Mouse (Mus musculus) CD8-positive naive resting alpha-beta T cell, adult 57 days (primary cell): Measurements from ENCODE around the gene Gm11239. TPM values are rescaled to one million over a fixed set of nuclear protein-coding genes. Genes with fewer than 3 reads are reported as not detected.

Experiments used
- total RNA-seq: library from RNA; stranded (reverse); gene quantifications from one replicate; pipeline ENCODE4 v1.2.4, GENCODE M21; 2023

Gene Gm11239
- total RNA-seq: not detected

GRCm38 (mm10) chr4:73668054-73668453 is at the start of gene Gm11239:
TSS of gene Gm11239 (plus strand) at chr4:73668354.

GRCm38 (mm10) chr4:73622684-73623083 is 45.5 kb upstream of the Gm11239 start, which contains the start of gene Gm11237:
TSS of gene Gm11237 (plus strand) at chr4:73622984.

GRCm38 (mm10) chr4:73637821-73638220 is 30.3 kb upstream of the Gm11239 start, which contains the start of gene Gm11236:
TSS of gene Gm11236 (plus strand) at chr4:73638121.

GRCm38 (mm10) chr4:73683216-73683615 is 15.1 kb downstream of the Gm11239 start, which contains the start of gene Gm428:
TSS of gene Gm428 (plus strand) at chr4:73683516.

Other genes with a start within 250 kb of the Gm11239 start
- gene Gm11238, start 60.5 kb upstream of the Gm11239 start, total RNA-seq: not detected
- not detected for gene Gm11237, start 45.4 kb upstream of the Gm11239 start, total RNA-seq
- not detected for gene Gm11236, start 30.2 kb upstream of the Gm11239 start, total RNA-seq
- not detected for gene Gm428, start 15.2 kb downstream of the Gm11239 start, total RNA-seq
- gene Rasef, start 122.6 kb downstream of the Gm11239 start, total RNA-seq: not detected
- not detected for gene Gm11758, start 207.9 kb downstream of the Gm11239 start, total RNA-seq
- gene Gm11757, start 222.8 kb downstream of the Gm11239 start, total RNA-seq: not detected
- gene Gm13871, start 237.6 kb downstream of the Gm11239 start, total RNA-seq: not detected